Mouse (Mus musculus) myocyte (in vitro differentiated cells): ENCODE results near the gene Per1. TPM values are rescaled to one million over a fixed set of nuclear protein-coding genes. Genes with fewer than 3 reads are reported as not detected.
A peak's percentile ranks its signal among the peaks of the same experiment; 100 is the strongest.
"Not testable (repeated sequence)": the region's sequence is repeated elsewhere in the genome, so short reads cannot be mapped to it uniquely, and the experiment has no call there.

Experiments used
- H3K27me3 ChIP-seq: one replicate; pipeline ENCODE4 v1.6.1; 2011; ENCODE audit not compliant: control insufficient read depth, insufficient read depth, insufficient read length
- H3K36me3 ChIP-seq: one replicate; pipeline ENCODE4 v1.6.1; 2011; ENCODE audit not compliant: control insufficient read depth, insufficient read depth
- H3K4me2 ChIP-seq: one replicate; pipeline ENCODE4 v1.6.1; 2011; ENCODE audit warnings: low read depth, control low read depth
- H3K4me3 ChIP-seq: one replicate; pipeline ENCODE4 v1.5.1; 2011; ENCODE audit warnings: mild to moderate bottlenecking, control low read depth, moderate library complexity
- H3K79me2 ChIP-seq: one replicate; pipeline ENCODE4 v1.6.1; 2011; ENCODE audit not compliant: control insufficient read depth, insufficient read depth
- H3ac ChIP-seq: one replicate; pipeline ENCODE4 v1.6.1; 2011; ENCODE audit not compliant: control insufficient read depth, insufficient read length
- CEBPB ChIP-seq: IDR thresholded peaks from 2 replicates; pipeline ENCODE4 v1.6.1; 2011; ENCODE audit warnings: mild to moderate bottlenecking, moderate library complexity; ENCODE audit not compliant: poor library complexity, insufficient read depth, severe bottlenecking
- E2F4 ChIP-seq: IDR thresholded peaks from one replicate; pipeline ENCODE4 v1.6.1; 2011; ENCODE audit warnings: mild to moderate bottlenecking, control low read depth, moderate library complexity; ENCODE audit not compliant: insufficient read depth
- MAX ChIP-seq: IDR thresholded peaks from one replicate; pipeline ENCODE4 v1.6.1; 2011; ENCODE audit warnings: low read depth, mild to moderate bottlenecking, control low read depth
- MYOD1 ChIP-seq, 3 experiments: IDR thresholded peaks; one replicate each; pipeline ENCODE4 v1.6.1; 2011; ENCODE audit warnings: control low read depth in 2 of 3, low read depth in 2 of 3, mild to moderate bottlenecking in 2 of 3, moderate library complexity in 1 of 3; ENCODE audit not compliant: insufficient read length in 2 of 3, control insufficient read depth in 1 of 3
- MYOG ChIP-seq, 3 experiments: IDR thresholded peaks; one replicate each; pipeline ENCODE4 v1.6.1; 2011; ENCODE audit warnings: control low read depth in 2 of 3, low read depth in 2 of 3, mild to moderate bottlenecking in 2 of 3; ENCODE audit not compliant: insufficient read length in 2 of 3, control insufficient read depth in 1 of 3, insufficient read depth in 1 of 3
- POLR2A ChIP-seq: IDR thresholded peaks from one replicate; pipeline ENCODE4 v1.6.1; 2011; ENCODE audit warnings: low read depth, mild to moderate bottlenecking, control low read depth, moderate library complexity; ENCODE audit not compliant: insufficient read length
- POLR2AphosphoS2 ChIP-seq: IDR thresholded peaks from one replicate; pipeline ENCODE4 v1.6.1; 2011; ENCODE audit warnings: low read depth, control low read depth; ENCODE audit not compliant: insufficient read length
- REST ChIP-seq: IDR thresholded peaks from one replicate; pipeline ENCODE4 v1.6.1; 2011; ENCODE audit warnings: mild to moderate bottlenecking, control low read depth, moderate library complexity; ENCODE audit not compliant: insufficient read depth, insufficient read length
- SRF ChIP-seq: IDR thresholded peaks from one replicate; pipeline ENCODE4 v1.6.1; 2011; ENCODE audit warnings: low read depth; ENCODE audit not compliant: control insufficient read depth, insufficient read length
- TCF12 ChIP-seq: IDR thresholded peaks from one replicate; pipeline ENCODE4 v1.6.1; 2011; ENCODE audit warnings: mild to moderate bottlenecking, control low read depth; ENCODE audit not compliant: poor library complexity, insufficient read depth, severe bottlenecking
- TCF3 ChIP-seq: IDR thresholded peaks from one replicate; pipeline ENCODE4 v1.6.1; 2011; ENCODE audit warnings: low read depth, control low read depth; ENCODE audit not compliant: insufficient read length
- USF1 ChIP-seq: IDR thresholded peaks from one replicate; pipeline ENCODE4 v1.6.1; 2011; ENCODE audit warnings: low read depth, mild to moderate bottlenecking, control low read depth, moderate library complexity
- polyA plus RNA-seq: library from polyadenylated mRNA; unstranded; fragments of >200 nt; fragmentation: generic; extraction: Trizol; gene quantifications from one replicate; pipeline ENCODE4 v1.2.1, GENCODE M21; 2012; ENCODE audit warnings: missing spikeins

Per1 gene
- polyA plus RNA-seq, 1 experiment, result 8.9 TPM

DNA sequence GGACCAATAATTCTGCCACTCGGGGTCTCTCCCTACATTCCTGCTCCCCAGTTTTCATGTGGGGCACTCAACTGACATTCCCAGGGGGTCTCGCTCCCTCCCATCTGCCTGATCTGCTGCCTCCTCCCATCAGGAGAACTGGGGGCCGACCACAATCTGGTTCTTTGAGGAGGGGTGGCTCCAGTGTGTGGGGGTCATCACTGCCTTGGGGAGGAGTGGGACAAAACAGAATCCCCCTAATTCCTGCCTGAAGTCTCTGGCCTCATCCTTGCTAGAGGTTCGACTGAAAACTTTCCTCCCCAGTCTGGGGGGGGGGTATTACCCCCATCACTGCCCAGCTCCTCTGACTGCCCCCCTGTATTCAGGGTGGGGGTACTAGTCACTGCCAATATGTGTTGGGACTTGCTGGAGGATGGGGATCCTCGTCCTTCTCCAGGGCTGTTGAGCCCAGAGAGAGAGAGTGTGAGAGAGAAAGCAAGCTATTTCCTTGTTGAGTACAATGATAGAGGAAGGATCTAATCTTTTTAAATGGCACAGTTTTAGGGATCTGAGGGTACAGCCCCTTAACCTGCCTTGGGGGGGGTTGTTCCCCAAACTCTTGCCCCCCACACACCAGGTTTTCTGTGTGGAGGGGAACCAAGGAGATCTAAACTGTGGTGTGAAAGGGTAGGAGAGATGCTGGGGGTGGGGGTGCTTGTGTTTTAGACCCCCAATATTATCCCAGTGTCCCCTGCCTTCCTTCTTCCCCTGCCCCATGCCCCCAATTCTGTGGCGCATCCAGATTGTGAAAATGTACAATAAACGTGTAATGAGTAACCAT lies 3.2 kb upstream of the Per1 start:
- Histone ChIP-seq H3K79me2 (peaks cover 26% of the 10 kb centered on the region), H3K4me2 (no peak overlapping the region), H3K36me3 (peaks cover 20% of the 10 kb centered on the region), H3K4me3 (no peak overlapping the region), H3K27me3 (no peaks in the 10 kb centered on the region), H3ac (no peak overlapping the region)
- no peak for TF ChIP-seq REST
- no peak for TF ChIP-seq USF1
- no peak for TF ChIP-seq MAX
- no peak for TF ChIP-seq POLR2AphosphoS2
- TF ChIP-seq TCF3, result no peak
- TF ChIP-seq MYOG (IDR thresholded peaks at IDR 0.05; ENCODE audit: control insufficient read depth in 1 of 3, insufficient read depth in 1 of 3, insufficient read length in 2 of 3, low read depth in 2 of 3), result no peak
- no peak for TF ChIP-seq TCF12
- no peak for TF ChIP-seq E2F4
- TF ChIP-seq SRF, result no peak
- no peak for TF ChIP-seq MYOD1 (IDR thresholded peaks at IDR 0.05; ENCODE audit: control insufficient read depth in 1 of 3, insufficient read length in 2 of 3, low read depth in 2 of 3)
- TF ChIP-seq CEBPB, result no peak

- H3K4me2 ChIP-seq, result no peak overlapping the region
- TF ChIP-seq POLR2A, result no peak
- no peak for TF ChIP-seq REST
- no peak for TF ChIP-seq SRF
- TF ChIP-seq CEBPB, result no peak
- no peak for TF ChIP-seq MYOG (IDR thresholded peaks at IDR 0.05; ENCODE audit: control insufficient read depth in 1 of 3, insufficient read depth in 1 of 3, insufficient read length in 2 of 3, low read depth in 2 of 3)
- TF ChIP-seq TCF3, result no peak
- TF ChIP-seq MAX, result no peak
- no peak for TF ChIP-seq MYOD1 (IDR thresholded peaks at IDR 0.05; ENCODE audit: control insufficient read depth in 1 of 3, insufficient read length in 2 of 3, low read depth in 2 of 3)
- TF ChIP-seq POLR2AphosphoS2, result no peak
- TF ChIP-seq TCF12, result no peak
- TF ChIP-seq E2F4, result no peak
- no peak for TF ChIP-seq USF1
- no peaks in the 10 kb centered on the region for H3K27me3 ChIP-seq
- H3K36me3 ChIP-seq, result peaks cover 20% of the 10 kb centered on the region
- peaks cover 26% of the 10 kb centered on the region for H3K79me2 ChIP-seq
- H3K4me3 ChIP-seq, result no peak overlapping the region
- no peak overlapping the region for H3ac ChIP-seq
These were observed 2.6 kb upstream of the Per1 start for GRCm38 (mm10) chr11:69092386-69092751.

DNA sequence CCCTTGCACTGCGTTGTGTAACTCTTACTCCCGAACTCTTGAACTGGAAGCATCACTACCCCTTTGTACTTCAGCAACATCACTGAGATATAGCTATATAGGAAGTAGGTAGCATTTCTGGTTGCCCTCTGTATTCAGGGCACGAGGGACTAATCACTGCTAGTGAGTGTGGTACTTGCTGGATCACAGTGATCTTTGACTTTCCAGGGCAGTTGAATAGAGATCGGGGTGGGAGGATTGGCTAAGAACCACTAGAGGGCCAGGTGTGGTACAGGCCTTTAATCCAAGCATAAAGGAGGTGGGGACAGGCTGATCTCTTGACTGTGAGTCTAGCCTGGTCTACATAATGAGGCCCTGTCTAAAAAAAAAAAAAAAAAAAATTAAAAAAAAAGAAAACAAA lies 2.1 kb upstream of the Per1 start:
- Histone ChIP-seq H3ac (no peak overlapping the region), H3K27me3 (no peaks in the 10 kb centered on the region), H3K4me2 (no peak overlapping the region), H3K4me3 (no peak overlapping the region), H3K79me2 (peaks cover 25% of the 10 kb centered on the region), H3K36me3 (peaks cover 20% of the 10 kb centered on the region)
- no peak for TF ChIP-seq REST

DNA sequence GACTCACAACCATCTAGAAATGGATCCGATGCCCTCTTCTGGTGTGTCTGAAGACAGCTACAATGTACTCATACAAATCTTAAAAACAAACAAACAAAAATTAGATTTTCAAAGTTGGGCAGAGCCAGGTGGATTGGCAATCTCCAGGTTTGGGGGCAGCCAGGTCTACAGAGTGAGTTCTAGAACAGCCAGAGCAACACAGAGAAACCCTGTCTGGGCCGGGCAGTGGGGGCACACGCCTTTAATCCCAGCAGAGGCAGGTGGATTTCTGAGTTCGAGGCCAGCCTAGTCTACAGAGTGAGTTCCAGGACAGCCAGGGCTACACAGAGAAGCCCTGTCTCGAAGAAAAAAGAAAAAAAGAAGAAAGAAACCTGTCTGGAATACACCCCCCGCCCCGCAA lies 1.2 kb upstream of the Per1 start:
- not testable (repeated sequence) for H3ac ChIP-seq, H3K27me3 ChIP-seq, H3K4me3 ChIP-seq
- Histone ChIP-seq H3K4me2 (peak overlapping the region; percentile 81), H3K36me3 (peaks cover 20% of the 10 kb centered on the region), H3K79me2 (peaks cover 16% of the 10 kb centered on the region)

DNA sequence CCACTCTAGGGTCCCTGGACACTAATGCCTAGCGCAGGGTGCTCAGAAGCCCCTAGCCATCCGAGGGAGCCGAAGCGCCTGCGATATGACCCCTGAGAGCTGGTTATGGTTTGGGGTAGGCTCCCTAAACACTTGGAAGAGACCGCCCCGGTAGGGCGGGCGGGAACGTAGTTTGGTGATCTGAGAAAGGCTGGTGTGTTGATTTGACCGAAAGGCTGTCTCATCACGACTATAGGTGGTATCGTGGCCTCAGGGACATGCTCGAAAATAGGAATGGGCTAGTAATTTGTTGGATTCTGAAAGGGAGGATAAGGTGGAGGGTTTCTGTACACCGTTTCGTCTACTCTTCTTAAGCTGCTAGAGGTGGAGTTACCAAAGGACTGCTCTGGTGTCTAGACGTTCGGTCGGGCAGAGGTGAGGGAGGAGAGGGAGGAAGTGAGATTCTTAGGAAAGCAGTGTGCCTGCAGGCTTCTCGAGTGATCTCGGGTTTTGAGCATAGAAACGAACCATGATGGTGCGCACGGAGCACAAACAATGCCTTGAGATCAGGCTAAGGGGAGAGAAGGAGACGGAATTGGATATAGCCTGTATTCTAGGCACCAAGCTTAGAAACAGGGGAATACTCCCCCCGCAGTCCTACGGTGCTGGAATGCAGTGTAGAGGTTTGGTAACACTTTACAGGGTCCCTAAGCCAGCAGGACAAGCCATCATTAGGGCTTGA lies 654 bp downstream of the Per1 start:
- Histone ChIP-seq H3ac (no peak overlapping the region), H3K79me2 (peaks cover 8% of the 10 kb centered on the region), H3K36me3 (peaks cover 12% of the 10 kb centered on the region), H3K4me3 (peak overlapping the region; percentile 36), H3K27me3 (no peaks in the 10 kb centered on the region), H3K4me2 (peak overlapping the region; percentile 90)
- TF ChIP-seq TCF3 (no peak), MYOD1 (IDR thresholded peaks at IDR 0.05; ENCODE audit: control insufficient read depth in 1 of 3, insufficient read length in 2 of 3, low read depth in 2 of 3) (no peak), E2F4 (no peak), SRF (no peak), MAX (no peak), TCF12 (no peak), REST (no peak)
